Mouse (Mus musculus) bone marrow macrophage, adult 2 months (primary cell): Measurements from ENCODE around the gene Proca1.

Experiments used
- CTCF ChIP-seq: IDR thresholded peaks from 2 replicates; pipeline ENCODE4 v1.5.1; 2012; ENCODE audit warnings: low read depth, mild to moderate bottlenecking, low read length, moderate library complexity
- POLR2A ChIP-seq: IDR thresholded peaks from 2 replicates; pipeline ENCODE4 v1.6.1; 2012; ENCODE audit warnings: mild to moderate bottlenecking, low read depth, low read length, borderline replicate concordance

GRCm38 (mm10) chr11:78195101-78195863 is 2.1 kb downstream of the Proca1 start:
- TF ChIP-seq CTCF, result no peak
- no peak for TF ChIP-seq POLR2A
